Mouse (Mus musculus): Measurements from ENCODE around the gene A430033K04Rik.

The A430033K04Rik gene

DNA sequence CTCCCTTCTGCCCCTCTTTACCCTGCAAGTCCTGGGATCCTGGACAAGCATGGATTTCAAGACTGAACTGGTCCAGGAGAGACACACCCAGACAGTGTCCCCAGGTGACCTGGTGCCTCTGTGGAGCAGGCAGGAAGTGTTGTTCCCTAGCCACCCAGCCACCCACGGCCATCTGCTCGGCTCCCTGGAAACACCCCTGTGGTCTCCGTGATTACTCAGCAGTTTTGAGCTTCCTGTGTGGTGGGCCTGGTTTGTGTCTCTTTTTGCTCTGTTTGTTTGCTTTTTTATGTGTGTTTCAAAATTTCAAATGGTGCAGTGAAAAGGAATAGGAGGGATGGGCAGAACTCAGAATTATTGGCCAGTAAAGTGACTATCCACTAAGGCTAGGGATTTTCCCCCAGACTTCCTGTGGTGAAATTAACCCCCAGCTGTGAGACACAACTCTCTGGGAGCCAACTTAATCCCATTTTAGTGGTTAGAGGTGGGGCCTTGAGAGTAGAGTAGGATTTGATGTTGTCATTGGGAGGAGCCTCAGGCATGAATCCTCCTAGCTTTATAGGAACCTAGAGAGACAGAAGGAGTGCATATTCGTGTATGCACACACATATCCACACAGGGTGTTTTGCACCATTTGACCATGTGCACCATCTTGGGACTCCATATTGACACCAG, 72.0 kb downstream of the A430033K04Rik start:
- DNase-seq (ENCODE audit: low read depth, low spot score): peak; percentile 44

DNA sequence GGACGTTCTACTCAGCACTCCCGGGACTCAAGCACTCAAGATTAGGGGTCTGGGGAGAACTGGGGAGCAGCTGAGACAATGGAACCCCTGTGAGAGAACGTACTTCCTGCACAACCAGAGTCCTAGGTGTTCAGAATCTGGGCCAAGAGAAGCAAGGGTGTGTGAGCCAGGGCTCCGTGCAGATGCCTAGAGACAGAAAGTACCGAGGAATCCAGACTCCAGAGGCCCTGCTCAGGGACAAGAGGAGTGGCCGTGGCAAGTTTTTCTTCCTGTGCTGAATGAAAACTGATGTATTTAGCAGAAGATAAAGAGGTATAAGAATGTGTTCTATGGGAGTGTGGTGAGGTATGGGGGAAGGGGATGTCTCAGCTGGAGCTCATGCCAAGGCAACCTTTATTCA, 74.8 kb downstream of the A430033K04Rik start:
- no peak for DNase-seq (ENCODE audit: low read depth, low spot score)
